Mouse (Mus musculus): ENCODE data around the gene Phactr2.

Phactr2 gene

DNA sequence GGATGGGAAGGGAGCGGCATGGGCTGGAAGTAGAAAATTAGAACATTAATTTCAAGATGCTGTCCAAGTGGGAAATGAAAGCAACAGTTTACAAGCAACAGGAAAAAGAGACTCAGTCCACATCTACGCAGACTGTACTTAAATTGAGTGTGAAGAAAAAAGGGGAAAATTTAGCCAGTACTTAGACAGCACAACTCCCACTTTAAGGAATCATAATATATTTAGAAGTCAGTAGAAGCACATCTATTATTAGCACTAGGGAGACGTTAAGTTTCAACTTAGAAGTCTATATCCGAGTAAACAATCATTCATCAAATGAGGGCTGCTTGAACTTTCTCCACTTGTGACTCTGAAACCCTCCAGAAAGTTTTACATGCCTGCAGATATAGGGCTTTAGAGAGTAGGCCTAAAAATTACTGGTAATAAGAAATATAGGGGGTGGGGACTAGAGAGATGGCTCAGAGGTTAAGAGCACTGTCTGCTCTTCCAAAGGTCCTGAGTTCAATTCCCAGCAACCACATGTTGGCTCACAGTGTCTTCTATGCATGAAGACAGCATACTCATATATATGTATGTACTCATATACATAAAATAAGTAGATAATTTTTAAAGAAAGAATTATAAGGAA, 142.7 kb downstream of the Phactr2 start:
- DNase-seq (ENCODE audit: low spot score), result no peak

GRCm38 (mm10) chr10:13328602-13329001, 145.6 kb downstream of the Phactr2 start:
- DNase-seq (ENCODE audit: low spot score), result no peak

GRCm38 (mm10) chr10:13326149-13326873, 147.9 kb downstream of the Phactr2 start:
- DNase-seq (ENCODE audit: low spot score), result no peak

GRCm38 (mm10) chr10:13323806-13324411, 150.3 kb downstream of the Phactr2 start:
- DNase-seq (ENCODE audit: low spot score), result no peak

DNA sequence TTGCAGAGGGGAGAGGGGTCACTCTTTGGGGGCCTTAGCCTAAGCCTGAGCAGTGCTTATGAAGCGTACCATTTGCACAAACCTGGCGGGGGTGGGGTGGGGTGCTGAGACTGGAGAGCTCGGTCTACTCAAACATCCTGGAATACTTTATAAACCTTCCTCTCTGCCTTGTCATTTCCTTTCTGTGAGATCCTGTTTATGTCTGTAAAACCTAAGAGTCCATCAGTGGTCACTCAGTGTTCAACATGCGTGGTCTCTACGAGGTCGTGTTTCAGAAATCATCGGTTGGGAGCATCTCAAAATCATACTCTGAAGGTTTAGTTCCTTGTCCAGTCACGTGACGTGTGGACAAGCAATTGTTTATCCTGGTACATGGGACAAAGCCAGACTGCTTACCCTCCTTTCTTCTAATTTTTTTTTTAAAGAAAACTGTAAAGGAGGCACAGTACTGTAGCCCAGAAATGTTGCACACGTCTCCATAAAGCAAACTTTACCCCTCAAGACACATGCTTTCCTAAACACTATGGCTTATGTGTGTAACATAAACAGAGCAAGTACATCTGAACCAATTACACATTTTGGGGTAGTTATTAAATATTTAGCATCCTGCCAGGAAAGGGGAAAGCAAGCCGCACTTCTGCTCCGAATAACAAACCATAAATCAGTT, 150.9 kb downstream of the Phactr2 start:
- no peak for DNase-seq (ENCODE audit: low spot score)

- no peak for DNase-seq (ENCODE audit: low spot score)
Measured at GRCm38 (mm10) chr10:13314999-13315398, 159.2 kb downstream of the Phactr2 start.

DNA sequence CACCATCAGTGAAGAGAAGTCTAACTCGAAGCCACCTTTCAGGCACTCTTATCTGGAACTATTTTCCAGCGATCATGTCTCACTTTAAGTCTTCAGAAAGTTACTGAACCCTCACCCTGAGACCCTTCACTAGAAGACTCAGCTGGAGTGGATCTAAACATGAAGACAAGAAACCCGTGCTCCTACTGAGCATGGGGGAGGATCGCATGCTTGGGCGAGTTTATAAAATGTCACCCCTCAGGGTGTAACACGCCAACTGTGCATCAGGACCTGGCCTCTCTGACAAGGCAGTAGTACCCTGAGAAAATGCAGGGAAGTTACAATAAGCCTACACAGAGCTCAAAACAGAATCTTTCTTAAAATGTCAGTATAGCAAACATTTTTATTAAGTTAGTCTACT, 161.6 kb downstream of the Phactr2 start:
- no peak for DNase-seq (ENCODE audit: low spot score)

DNA sequence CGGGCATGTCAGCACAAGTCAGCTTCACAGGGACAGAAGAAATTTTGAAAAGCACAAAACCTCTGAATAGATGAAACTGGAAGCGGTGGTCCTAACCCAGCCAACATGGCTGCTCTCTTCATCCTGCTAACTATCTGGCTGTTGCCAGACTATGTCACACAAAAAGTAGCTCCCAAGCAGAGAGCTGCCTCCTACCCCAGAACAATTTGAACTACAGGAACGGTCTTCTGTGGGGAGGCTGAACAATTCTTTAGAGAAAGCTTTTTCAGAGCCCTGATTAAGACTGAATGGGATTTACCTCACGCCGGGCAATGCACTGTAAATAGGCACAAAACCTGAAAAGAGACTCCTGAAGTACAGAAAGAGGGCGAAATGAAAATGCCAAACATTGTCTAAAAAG, 162.6 kb downstream of the Phactr2 start:
- DNase-seq (ENCODE audit: low spot score), result no peak

GRCm38 (mm10) chr10:13310075-13310474, 164.1 kb downstream of the Phactr2 start:
- DNase-seq (ENCODE audit: low spot score), result no peak

- no peak for DNase-seq (ENCODE audit: low spot score)
Measured at GRCm38 (mm10) chr10:13304641-13305241, 169.5 kb downstream of the Phactr2 start.

GRCm38 (mm10) chr10:13303271-13304265, 170.6 kb downstream of the Phactr2 start:
- no peak for DNase-seq (ENCODE audit: low spot score)

DNA sequence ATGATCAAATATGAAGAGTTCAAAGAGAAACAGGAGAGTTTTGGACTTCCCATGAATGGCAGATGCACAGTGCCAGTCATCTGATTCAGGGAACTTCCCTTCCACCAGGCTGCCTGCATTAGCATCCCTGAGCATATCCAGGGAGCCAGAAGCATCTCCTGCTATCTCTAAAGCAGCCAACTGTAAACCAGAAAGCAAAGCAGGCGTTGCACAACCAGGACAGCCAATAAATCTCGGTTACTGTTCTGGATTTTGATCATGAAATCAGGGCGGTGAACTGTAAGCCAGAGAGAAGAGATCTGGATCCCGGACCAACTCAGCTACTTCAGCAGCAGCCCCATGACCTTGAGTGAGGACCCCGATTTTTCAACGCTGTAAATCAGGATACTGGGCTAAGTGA, 173.6 kb downstream of the Phactr2 start:
- no peak for DNase-seq (ENCODE audit: low spot score)

- no peak for DNase-seq (ENCODE audit: low spot score)
Measured at GRCm38 (mm10) chr10:13300196-13300595, 174.0 kb downstream of the Phactr2 start.

DNA sequence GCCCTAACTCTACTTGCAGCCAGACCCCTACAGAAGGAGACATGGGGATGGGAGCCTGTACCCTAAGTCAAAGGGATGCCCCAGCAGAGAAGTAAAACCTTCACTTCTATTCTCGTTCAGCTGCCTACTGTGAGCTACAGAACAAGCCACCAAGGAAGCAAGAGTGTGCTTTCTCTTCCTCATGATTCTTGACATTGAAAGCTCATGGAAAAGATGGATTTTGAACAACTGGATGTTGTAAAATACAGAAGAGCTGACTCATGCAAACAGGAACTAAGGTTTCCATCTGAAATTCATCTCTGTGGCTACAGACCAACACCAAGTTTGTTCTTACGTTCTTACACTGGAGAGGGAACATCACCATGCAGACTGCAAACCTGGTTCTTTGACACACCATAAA, 179.3 kb downstream of the Phactr2 start:
- no peak for DNase-seq (ENCODE audit: low spot score)

GRCm38 (mm10) chr10:13292026-13292425, 182.2 kb downstream of the Phactr2 start:
- DNase-seq (ENCODE audit: low spot score), result no peak

GRCm38 (mm10) chr10:13289252-13289961, 184.8 kb downstream of the Phactr2 start:
- DNase-seq (ENCODE audit: low spot score), result no peak

DNA sequence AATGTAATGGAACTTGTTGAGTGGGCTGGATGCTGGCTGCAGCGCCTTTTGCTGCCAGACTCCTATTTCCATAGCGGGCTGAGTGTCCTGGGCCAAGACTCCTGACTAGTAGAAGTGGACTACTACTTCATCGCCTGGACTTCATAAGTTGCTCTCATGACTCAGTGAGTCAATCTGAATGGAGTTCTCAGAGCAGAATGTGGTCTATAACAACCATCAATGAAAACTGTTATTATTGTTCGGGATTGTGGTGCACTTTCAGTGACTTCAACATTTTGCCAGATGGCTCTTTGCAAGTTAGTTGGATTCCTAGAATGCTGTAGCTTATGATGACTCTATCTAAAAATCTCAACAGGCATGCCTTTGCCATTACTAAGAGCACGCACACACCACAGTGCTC, 185.9 kb downstream of the Phactr2 start:
- DNase-seq (ENCODE audit: low spot score), result no peak

DNA sequence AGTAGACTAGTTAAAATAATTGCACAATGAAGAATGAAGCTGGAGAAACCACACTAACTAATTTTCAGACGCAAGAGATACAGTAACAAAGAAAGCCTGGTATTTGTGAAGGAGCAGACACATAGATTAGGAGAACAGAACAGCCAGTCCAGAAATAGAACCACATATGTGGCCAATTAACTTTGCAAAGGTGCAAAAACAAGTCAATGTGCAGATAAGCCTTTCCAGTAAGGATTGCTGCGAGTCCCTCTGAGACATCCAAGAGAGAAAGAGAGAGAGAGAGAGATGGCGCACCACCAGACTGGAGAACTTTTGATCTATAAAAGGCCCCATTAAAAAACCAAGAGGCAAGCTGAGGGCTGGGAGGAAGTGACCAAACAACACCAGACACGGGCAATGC, 190.8 kb downstream of the Phactr2 start:
- DNase-seq (ENCODE audit: low spot score), result no peak

DNA sequence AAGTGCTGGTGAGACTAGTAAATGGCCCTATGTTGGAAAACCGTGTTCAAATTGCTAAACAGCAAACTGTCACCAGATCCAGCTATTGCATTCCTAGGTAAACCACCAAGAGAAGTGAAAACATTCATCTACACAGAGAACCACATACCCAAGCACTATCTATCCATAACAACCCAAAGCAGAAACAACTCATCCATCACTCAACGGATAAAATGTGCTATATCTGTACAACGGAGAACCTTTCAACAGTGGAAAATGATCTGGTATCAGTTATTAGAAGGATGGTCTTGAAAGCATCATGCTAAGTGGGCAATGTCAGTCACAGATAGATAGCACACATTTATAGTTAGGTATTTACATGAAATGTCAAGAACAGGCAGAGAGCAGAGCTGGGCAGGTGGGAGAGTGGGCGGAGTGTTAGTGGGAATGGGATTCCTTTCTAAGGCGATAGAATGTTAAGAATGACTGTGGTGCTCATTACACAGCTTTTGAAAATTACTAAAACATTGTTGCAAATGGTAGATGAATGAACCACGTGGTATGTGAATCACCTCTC, 193.8 kb downstream of the Phactr2 start:
- DNase-seq (ENCODE audit: low spot score), result no peak

- DNase-seq (ENCODE audit: low spot score), result no peak
Measured at GRCm38 (mm10) chr10:13276298-13276697, 197.9 kb downstream of the Phactr2 start.
